Mouse (Mus musculus) layer of hippocampus, adult 9-11 months (tissue): ENCODE data around the gene Lrrc8d.
A peak's percentile ranks its signal among the peaks of the same experiment; 100 is the strongest.

Experiments used
- DNase-seq: peaks from one replicate; pipeline ENCODE4 v3.0.0; 2022

Gene Lrrc8d

DNA sequence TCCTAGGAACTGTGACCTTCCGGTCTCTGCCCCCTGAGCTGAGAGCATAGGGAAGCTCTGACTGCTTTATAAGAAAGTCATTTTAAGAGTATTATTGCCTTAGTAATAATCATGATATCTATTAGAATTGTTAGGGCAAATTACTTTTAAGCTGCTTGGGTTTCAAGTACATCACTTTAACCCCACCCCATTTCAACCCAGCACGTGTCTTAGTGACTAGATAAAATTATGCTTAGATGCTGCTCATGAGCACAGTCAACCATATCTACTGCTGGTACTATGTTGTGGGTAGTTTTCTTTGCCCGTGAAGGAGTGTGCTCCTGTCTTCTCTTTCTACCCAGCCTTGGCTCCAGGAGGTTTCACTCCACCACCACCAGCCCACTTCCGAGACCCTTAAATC lies 21.5 kb downstream of the Lrrc8d start:
- no peak for DNase-seq

DNA sequence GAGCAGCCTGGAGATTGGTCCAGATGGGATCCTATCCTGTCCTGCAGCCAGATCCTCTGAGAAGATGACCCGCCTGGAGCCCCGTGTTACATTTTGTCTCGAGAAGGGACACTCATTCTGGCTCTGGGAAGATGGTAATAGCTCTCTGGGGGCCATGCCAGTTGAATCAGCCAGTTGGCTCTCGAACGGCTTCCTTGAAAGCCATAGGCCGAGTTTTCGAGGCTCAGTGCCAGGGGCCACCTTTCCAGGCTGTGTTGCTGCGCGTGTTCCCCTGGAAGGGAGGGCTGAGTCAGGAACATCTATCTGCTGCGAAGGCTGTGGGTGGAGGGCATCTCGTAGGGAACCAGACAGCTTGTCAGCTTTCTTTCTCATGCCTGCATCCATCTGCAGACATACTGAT lies 23.0 kb downstream of the Lrrc8d start:
- DNase-seq: no peak

DNA sequence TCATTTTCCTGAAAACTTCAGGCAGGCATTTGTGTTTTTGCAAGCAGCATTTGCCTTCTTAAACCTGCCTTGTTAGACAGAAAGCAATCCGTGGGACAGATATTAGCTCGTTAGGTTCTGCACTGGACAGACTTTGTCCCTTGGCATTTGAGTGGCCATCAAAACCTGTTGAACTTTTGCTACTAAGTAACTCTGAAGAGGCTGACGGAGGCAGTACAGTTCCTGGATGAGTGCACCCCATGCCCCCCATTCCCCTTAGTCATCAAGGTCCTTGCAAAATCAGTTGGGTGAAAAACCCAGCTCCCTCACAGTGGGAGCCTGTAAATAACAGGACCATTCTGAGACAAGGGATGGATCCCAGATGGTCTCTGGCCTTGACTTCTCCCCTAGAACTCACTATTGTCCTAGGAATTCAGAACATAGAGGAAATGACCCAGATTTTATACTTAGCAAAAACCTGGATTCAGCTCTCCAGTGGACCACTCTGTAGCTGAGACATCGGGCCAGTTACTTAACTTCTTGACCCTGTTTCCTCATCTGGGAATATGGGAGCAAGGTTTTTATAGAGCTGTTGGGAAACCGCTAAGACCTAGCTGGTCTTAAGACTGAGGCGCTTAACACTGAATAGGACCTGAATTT lies 30.5 kb downstream of the Lrrc8d start:
- DNase-seq: no peak

DNA sequence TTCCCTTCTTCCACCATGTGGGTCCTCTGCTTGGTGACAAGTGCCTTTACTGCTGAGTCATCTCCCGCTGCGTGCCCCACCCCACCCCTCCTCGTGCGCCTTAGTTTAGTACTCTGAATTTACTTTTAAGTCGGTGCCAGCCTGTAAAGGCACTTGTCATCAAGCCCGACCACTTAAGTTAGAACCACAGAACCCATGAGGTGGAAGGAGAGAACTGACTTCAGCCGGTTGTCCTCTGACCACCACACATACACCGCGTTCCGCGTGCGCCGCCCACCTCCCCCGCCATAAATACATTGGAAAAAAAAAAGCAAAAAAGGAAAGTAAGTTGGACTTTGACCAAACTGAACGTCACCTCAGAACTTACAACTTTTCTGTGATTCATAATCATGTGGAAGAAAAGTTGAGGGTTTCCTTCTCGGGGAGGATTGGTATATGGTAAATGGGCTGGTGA lies 31.4 kb downstream of the Lrrc8d start:
- DNase-seq: no peak

DNA sequence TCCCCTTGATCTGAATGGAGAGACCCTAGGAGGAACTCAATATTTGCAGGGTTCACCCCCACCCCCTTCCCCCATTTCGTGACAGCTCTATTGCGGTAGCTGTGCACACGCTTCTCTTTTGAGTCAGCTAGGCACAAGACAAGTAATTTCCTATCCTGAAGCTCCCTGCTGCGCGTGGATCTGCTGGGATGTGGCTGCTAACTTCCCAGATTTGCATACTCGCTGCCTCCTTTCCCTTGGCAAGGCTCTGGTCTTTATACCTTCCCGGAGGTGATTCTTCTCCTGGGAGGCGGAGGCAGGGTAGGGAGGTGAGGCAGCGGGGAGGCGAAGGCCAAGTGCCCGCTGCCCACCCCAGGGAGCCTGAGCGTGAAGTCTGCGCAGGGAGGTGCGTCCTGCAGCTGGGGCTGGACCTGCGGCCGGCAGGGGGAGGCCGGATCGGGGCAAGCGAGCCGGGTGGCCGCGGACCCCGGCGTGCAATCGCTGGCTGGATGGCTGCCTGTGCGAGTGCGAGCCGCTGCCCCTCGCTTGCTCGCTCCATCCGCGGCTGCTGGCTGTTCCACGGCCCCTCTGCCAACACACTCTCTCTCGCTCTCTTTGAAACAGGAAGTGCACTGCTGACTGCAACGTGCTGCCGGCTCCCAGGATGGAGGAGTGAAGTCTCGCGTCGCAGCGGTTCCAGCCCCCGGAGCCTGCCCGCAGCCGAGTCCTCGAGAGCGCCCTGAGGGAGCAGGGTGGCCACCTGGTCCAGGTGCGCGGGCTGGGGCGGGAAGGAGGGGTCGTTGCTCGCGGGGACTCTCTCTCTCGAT lies 32.1 kb downstream of the Lrrc8d start:
- DNase-seq: no peak

DNA sequence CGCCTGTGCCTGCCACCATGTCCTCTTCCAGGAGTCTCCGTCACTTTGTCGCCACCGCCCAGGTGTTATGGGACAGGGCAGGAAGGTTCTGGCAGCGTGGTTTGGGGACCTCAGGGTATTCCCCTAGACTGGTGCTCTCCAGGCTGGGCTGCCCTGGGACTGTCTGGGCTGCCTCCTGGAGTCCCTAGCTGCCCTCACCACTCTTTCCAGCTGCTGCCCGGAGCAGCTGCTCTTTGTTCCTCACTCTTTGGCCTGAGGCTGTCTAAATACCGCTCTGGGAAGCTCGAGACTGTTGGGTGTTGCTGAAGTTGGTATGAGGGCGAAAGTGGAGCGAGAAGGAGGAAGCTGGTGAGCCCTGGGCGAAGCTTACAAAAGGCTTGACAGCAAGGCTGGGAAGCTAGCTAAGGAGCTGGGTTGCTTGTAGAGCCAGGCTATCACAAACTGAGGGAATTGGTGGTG lies 32.7 kb downstream of the Lrrc8d start:
- DNase-seq: peak; percentile 29

DNA sequence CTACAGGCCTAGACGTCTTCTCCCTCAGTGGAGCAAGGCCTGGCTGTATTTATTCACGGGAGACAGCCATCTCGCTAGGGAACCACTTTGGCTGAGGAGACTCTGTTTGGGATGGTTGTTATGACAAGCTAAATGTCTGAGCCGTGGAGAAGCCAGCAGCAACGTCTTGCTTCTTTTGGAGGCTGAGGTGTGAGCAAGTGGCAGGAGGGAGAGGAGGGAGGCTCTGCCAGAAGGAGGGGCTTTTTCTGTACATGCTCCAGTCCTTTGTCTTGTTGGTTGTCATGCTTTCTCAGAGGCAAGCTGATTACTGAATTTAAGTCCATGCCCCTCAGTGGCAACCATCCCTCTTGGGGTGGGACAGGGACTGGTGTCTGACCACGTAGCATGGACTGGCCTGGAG lies 33.5 kb downstream of the Lrrc8d start:
- no peak for DNase-seq

DNA sequence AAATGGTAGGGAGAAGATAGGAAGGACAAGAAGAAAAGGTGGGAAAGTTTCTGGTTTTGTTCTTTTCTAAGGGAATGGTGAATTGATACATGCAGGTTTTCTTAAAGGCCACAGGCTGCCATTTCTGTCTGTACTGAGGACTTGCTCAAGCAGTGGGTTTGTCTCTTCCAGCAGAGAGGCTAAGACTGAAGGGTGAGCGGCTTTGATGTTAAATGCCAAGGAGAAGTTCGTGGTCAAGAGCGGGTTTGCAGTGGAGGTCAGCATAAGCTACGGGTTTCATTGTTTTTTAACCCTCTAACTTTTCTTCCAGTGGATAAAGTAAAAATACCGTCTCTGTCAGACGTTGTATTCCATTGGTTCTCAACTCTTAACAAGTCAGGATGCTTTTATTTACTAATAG lies 36.6 kb downstream of the Lrrc8d start:
- DNase-seq: no peak

DNA sequence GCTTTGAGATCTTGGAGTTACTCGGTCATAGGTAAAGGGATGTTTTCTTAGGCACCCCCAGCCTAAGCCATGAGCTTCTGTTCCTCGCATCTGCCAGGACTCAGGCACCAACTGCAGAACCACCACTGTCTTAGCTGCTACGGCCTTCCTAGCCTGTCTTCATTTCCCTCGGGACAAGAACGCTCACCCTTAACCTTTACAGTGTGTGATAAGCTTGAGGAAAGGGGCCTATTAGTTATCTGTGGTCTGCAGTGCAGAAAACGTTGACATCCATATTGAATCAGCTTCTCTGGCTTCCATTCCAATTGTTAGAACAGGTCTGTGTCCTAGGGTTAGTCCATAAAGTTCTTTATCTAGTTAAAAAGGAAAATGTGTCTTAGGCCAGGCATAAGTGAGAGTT lies 37.4 kb downstream of the Lrrc8d start:
- no peak for DNase-seq

DNA sequence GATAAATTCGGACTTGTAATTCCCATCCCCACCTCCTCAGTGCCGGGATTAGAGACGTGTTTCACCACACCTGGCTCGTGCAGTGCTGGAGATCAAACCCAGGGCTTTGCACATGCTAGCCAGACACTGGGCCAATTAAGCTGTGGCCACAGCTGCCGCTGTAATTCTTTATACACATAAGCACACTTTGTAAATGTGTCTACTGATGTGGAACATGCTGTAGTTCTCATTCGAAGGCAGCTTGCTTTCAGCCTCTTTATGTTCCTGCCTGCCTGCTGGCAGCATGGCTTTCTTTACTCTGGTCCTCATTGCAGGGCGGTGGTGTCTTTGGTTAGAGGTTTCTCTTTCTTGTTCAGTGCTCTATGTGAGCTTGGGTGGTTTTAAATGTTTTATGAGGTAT lies 40.7 kb downstream of the Lrrc8d start:
- DNase-seq: no peak

DNA sequence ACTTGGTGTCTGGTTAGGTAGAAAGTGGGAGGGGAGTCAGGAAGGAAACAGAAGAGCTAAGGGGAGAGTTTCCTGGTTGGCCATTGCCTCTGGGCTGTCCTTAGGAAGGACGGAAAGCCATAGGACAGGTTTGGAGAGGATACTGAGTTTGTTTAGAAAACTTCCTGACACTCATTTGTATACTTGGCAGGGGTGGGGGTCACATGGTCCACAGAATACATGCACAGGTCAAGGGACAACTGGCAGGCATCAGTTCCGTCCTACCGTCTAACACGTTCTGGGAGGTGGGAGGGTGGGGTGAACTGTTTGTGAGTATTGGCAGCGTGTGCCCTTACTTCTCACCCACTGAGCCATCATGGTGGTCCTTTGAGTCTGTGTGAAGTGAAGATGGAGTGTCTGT lies 42.9 kb downstream of the Lrrc8d start:
- no peak for DNase-seq

DNA sequence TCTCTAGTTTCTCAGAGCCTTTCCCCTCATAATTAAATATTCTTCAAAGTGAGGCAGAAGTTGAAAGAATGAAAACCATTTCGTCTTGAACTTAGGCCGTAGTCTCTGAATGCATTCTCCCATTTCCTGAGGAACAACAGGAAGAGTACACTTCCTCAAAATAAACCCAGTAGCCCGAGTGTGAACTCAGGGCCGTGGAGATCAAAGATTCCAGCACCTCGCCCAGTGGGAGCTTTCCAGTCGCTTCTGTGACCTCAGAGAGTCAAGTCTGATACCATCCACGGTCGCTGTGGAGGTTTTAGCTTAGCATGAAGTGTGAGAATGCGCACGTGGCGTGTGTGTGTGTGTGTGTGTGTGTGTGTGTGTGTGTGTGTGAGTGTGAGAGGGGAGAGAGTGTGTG lies 45.6 kb downstream of the Lrrc8d start:
- no peak for DNase-seq

DNA sequence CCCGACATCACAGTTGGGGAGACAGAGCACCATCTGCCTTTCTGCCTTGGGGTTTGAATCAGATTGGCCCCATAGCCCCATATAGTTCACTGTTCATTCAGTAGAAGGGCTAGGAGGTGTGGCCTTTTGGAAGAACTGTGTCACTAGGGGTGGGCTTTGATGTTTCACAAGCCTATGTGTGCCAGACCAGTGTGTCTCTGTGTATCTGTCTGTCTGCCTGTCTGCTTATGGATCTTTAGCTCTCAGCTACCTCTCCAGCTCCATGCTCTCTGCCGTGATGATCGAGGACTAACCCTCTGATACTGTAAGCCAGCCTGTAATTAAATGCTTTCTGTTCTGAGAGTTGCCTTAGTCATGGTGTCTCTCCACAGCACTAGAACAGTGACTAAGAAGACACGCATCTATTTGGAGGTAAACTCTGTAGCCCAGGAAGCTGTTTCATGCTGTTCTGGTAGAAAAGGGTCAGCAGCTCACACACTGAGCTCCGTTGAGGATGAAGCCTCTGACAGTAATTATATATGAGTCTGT lies 46.2 kb downstream of the Lrrc8d start:
- DNase-seq: no peak

DNA sequence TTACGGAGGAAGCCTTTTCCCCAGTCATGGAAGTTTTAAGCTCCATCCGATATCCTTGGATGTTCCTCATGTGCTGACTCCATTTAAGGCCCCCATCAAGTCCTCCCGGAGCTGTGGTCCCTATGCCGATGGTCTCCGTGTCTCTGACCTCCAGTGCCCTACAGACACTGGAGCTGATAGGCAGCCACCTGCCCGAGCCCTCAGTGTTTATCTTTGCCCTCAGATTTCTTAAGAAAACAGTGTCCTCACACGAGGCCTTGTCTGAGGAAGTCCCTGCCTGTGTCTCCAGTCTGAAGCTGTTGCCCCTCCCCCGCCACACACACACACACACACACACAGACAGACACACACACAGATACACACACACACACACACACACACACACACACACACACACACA lies 55.0 kb downstream of the Lrrc8d start:
- DNase-seq: no peak

DNA sequence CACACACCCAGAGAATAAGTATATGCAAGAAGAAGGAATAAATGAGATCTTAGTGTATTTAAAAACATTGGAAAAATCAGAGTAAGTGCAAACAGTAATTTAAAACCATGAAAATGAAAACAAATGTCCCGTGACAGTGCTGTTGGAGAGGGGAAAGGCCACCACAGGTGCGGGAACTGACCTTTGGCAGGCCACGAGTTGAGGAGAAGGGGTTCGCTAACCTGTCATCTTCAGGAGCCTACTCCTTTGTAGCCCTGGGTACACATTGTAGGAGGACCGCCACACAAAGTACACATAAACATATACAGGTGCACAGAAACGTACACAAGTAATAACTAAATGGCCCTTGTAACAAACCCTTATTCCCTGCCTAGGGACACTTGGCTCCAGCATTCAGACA lies 55.7 kb downstream of the Lrrc8d start:
- no peak for DNase-seq

DNA sequence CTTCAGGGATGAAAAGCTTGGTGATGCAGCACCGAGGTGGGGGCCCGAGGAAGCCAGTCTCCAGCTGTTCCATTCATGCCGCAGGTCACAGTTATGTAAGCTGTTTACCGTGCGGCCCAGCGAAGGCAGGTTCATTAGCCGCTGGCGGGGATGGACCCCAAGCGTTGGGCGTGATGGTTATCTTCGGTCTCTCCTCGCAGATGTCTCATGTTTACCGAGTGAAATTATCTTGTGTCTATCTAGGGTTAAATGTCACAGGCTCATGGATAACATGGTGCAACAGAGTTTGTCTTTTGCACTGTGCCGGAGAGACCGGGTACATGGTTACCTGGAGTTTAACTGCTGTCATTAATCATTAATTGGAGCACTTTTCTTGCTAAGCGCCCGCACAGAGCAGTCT lies 58.2 kb downstream of the Lrrc8d start:
- DNase-seq: no peak

DNA sequence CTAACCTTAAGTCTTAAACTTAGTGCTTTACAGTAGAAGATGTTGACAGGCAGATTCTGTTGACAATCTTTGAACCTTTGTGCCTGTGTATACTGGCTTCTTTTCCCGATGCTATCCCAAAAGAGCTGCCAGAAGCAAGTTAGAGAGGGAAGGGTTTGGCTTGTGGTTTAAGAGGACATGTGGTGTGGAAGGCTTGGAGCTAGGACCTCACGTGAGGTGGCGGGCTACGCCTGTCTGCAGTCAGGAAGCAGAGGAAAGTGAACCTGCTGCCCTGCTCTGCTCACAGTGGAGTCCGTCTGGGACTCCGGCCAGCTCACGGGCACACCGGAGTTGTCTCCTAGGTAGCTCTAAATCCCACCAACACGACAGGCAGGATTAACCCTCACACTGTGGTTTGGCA lies 59.1 kb downstream of the Lrrc8d start:
- no peak for DNase-seq

DNA sequence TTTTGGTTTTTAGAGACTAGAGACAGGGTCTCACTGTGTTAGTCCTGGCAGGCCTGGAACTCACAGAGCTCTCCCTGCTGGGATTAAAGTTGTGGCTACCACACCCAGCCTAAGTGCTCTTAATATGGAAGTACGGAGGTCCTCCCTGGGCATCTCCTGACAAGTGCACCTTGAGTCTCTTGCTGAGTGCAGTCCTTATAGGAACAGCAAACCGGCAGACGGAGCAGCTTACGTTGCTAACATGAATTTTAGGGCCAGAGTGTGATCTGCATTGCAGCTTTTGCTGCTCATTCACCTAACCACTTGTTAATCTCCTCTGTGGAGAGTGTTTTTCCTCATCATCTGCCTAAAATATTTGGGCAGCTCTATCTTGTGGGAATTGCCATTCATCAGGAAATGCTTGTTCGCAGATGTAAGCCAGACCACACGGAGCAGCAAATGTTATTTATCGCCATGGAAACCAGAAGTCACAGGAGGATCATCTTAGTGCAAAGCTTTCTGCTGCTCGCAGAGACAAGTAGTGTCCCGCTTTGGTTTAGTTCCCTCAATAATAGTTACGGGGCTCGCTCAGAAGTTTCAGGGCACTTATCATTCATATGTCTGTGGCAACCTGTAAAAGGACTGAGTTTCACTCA lies 62.2 kb downstream of the Lrrc8d start:
- peak; percentile 19 for DNase-seq

DNA sequence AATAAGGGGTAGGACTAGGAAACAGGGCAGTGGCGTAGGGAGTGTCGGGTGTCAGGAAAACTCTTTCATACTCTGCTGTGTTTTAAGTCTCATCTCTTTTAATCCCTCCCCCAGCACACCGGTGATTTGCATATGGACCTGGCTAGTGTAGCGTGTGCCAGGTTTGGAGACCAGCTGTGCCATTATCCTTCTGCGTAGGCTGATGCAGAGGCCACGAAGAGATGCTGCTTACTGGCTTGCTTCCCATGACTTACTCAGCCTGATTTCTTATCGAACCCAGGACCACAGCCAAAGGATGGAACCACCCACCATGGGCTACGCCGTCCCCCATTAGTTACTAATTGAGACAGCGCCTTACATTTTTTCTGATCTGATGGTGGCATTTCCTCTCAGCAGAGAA lies 64.6 kb downstream of the Lrrc8d start:
- DNase-seq: peak; percentile 42

DNA sequence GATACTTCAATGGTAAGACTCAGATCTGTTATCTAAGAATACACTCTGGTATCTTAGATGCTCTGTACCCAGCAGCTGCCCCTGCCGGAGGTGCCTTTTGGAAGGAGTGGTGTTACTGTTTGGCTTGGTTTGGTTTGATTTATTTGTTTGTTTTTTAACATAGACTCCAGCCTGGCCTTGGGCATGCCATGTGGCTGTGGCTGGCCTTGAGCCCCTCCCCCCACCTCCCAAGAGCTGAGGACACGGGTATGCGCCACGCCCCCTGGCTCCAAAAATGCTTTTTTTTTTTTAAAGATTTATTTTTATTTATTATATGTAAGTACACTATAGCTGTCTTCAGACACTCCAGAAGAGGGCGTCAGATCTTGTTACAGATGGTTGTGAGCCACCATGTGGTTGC lies 65.6 kb downstream of the Lrrc8d start:
- DNase-seq: no peak

DNA sequence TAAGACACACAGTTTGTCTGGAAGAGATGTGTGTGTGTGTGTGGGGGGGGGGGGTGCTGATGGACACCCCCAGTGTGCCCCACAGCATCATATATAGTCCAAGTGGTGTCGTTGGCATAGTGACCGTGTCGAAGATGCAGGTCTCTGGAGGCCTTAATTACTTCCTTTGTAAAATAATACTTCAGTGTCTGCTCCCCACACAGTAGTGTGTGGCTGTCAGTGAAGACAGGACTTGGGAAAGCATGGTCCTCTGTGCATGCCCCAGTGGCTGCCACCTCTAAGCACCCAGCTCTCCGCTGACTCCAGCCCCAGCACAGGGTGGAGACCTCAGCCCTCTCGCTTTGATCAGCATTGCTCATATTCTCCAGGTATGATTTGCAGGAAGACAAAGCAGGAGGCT lies 76.6 kb downstream of the Lrrc8d start:
- no peak for DNase-seq

DNA sequence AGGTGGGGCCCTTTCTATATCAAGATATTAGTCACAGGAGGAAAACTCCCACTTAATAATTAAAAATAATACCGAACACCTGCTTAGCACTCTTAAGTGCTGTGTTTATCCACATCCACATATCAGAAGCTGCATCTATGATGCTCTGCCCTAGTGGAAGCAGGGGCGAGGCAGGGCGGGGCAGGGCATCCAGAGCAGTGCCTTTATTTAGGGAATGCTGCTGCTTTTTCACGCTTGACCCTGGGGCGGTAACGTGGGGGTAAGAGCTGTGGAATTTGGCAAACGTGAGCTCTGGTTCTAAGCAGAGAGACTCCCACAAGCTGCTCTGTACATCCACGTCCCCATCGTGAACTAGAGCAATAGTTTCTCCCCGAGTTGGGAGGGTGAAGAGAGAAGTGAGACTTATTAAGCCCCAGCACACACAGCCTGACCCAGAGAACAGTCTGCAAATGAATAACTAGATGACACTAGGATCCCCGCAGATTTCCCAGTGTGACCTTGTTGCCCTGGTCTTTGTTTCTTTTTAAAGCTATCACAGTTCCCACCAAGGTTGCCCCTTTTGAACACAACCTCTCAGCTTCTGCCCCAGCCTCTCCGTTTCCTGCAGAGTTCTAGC lies 77.3 kb downstream of the Lrrc8d start:
- DNase-seq: no peak

DNA sequence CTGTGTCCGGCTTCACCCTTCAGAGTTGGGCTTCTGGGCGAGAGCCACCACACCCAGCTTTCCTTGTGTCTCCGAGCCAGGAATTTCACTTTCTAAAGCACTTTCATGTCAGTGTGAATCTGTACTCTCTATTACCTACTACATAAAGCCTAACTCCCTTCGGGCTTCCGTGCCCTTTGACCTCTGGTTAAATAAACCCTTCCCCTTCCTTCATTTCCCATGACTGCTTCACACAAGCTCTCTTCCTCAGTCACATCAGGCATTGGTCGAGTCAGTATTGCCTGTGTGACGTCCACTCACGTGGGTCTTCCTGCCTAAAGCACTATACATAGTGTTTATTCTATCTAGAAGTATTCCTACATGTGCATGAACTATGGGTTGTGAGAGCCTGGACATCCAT lies 77.9 kb downstream of the Lrrc8d start:
- no peak for DNase-seq

DNA sequence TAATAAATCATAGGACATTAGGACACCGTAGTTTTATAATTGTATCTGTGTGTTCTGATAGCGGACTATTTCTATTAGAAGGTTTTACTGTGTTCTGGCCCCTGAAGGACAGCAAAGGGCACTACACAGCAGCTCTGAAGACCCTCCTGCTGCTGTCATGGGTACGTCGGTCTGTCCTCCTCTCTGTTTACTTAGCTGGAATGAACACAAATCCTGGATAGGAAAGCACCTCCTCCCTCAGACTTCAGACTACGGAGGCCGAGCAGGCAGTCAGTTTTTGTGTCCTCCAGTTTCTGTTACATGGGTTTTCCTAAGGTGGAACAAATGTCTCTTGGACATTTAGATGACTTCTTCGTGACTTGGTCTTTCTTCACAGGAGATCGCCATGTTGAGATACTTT lies 78.4 kb downstream of the Lrrc8d start:
- no peak for DNase-seq
